Mouse (Mus musculus): ENCODE data around the gene Htra2.

Htra2 gene

DNA sequence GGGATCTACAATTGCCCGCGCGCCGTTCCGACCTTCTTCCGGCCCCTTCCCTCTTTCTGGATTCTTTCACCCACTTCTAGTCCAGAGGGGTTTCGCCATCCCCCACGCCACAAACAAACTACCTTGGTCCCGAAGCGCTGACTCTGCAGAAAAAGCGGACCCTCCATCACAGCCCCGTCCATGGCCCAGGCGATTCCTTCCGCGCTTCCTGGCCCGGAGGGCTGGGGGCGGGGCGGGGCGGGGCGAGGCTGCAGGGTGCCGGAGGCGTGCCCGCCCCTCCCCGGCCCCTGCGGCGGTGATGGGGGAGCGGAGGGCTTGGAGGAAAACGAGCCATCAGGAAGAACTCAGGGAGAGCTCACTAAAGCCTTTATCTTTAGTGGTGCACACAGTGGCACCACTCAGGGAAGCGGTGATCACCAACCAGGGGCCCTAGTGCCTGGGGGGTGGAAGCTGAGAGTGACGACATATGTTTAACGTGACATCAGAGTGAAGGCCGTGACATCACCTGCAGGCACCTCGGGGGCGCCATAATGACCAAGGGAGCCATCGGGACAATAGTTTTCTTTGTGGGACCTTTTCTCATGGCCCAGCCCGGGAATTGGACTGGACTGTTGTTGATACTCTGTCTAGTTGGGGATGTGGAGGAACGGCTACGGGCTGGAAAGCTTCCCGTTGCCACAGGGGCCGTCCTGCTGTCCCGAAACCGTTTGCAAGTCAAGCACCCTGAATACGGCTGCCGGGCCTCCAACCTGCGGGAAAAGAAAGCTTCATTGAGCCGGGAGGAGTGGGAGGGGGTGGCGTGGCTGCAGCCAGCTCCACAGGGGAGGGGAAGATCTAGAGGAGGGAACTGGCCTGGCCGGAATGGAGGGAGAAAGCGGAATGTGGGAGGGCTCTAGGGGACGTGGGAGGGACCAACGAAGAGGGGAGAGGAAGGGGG lies 21.6 kb downstream of the Htra2 start, which contains the start of the genes Dok1 and Loxl3:
TSS of gene Dok1 (minus strand) at position 223 of the 937 bp plus-strand sequence.
TSS of gene Loxl3 (plus strand) at position 925 of the 937 bp plus-strand sequence.
- in situ Hi-C loops (cut with MseI, MboI) = no loop called here

DNA sequence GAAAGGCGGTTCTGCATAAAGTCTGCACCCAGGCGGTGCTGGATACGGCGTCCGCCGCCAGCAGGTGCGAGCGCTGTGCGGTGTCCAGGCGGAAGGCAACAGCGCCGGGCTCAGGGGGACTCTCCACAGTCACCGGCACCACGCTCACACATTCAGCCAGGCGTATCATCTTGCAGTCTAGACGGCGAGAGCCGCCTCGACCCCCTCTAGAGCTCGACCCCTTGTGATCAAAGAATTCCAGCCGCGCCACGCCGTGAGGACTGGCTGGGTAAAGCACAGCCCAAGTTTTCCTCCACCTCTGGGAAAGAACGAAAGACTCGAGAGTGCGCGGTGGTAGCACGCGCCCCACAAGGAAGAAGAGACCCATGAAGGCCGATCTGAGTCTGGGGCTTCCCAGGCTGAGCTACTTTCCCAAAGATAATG lies 22.3 kb downstream of the Htra2 start:
- in situ Hi-C loops (cut with MseI, MboI) = no loop called here

- in situ Hi-C loops (cut with MseI, MboI) = no loop called here
Observed at GRCm38 (mm10) chr6:83031921-83032590, 23.0 kb downstream of the Htra2 start.

GRCm38 (mm10) chr6:83031111-83031510 lies 24.0 kb downstream of the Htra2 start:
- in situ Hi-C loops (cut with MseI, MboI) = no loop called here

- in situ Hi-C loops (cut with MseI, MboI) = no loop called here
Observed at GRCm38 (mm10) chr6:83029777-83030176, 25.3 kb downstream of the Htra2 start.

DNA sequence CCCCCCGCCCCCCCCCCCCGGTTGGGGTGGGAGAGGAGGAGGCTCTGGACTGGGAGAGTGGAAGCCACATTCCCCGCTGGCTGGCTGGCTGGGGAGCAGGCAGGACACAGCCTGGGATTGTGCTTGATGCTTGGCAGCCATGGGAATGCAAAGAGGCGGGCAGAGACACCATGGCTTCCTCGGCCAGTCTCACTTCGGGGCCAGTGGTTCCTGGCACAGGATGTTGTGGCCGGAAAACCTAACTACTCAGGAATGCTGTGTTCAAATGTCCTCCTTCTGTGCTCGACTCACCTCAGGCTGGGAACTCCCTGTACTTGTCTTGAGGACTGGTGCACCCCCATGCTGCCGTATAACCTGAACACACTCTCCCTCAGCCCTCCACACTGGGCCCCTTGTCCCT lies 27.4 kb downstream of the Htra2 start:
- in situ Hi-C loops (cut with MseI, MboI) = no loop called here

DNA sequence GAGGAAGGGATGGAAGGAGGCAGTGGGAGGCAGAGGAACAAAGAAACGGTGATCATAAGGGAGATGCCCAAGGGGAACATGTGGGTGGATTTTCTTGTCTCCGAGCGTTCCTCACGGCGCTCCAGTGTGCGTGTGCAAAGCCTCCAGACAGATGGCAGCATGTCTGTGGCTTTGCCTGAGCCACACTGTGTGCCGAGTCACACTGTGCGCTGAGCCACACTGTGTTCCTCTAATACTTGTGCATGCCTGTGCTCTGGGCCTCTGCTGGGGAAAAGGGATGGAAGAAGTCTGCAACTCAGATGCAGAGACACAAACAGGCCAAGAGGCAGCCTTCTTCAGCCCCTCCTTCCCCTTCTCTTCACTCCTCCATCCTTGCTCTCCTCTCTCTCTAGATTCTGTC lies 27.8 kb downstream of the Htra2 start:
- in situ Hi-C loops (cut with MseI, MboI) = no loop called here

GRCm38 (mm10) chr6:83025221-83025620 lies 29.9 kb downstream of the Htra2 start:
- in situ Hi-C loops (cut with MseI, MboI) = no loop called here

- in situ Hi-C loops (cut with MseI, MboI) = loop anchor here in 1 of 2 experiments (25.0 kb wide), 1 partner anchor 263 kb away; no protein-coding TSS in a partner anchor
Observed at GRCm38 (mm10) chr6:83024421-83024820, 30.7 kb downstream of the Htra2 start.

DNA sequence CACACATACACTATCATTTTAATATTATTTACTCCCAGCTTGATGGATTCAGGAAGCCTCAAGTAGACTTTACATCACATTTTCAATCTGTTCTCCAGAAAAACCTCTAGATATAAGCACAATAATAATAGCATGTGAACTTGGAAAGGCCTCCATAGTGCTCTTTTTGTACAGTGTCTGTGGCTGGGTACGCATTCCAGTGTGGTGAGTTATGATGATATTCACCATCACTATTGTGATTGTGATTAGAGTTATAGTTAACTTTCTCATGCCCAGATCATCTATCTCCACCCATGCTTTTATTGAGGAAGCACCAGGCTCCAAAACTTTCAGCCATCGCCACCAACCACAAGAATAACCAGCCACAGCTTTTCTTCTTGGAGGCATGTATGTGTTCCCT lies 31.3 kb downstream of the Htra2 start:
- in situ Hi-C loops (cut with MseI, MboI) = loop anchor here in 1 of 2 experiments (25.0 kb wide), 1 partner anchor 264 kb away; no protein-coding TSS in a partner anchor

GRCm38 (mm10) chr6:83023008-83023407 lies 32.1 kb downstream of the Htra2 start:
- in situ Hi-C loops (cut with MseI, MboI) = loop anchor here in 1 of 2 experiments (25.0 kb wide), 1 partner anchor 264 kb away; no protein-coding TSS in a partner anchor

GRCm38 (mm10) chr6:83020836-83021593 lies 34.1 kb downstream of the Htra2 start:
- in situ Hi-C loops (cut with MseI, MboI) = loop anchor here in 1 of 2 experiments (25.0 kb wide), 1 partner anchor 266 kb away; no protein-coding TSS in a partner anchor

DNA sequence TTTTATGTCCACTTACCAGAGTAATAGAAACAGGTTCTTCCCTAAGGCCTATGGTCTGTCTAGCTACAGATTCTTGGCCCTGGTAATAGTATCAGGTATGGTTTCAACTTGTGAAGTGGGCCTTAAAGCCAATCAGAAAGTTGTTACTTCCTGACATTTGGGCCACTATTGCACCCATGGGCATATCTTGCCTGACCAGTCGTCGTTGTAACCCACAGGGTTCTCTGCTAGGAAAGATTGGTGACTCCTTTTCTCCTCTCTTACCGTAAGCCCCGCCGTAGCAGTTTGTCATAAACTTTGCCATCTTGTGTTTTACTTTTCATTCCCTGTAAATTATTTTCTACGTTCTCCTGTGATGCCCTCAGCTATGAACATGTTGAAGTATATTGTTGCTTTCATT lies 35.0 kb downstream of the Htra2 start:
- in situ Hi-C loops (cut with MseI, MboI) = loop anchor here in 1 of 2 experiments (25.0 kb wide), 1 partner anchor 267 kb away; no protein-coding TSS in a partner anchor

- in situ Hi-C loops (cut with MseI, MboI) = loop anchor here in 1 of 2 experiments (25.0 kb wide), 1 partner anchor 268 kb away; no protein-coding TSS in a partner anchor
Observed at GRCm38 (mm10) chr6:83019044-83019443, 36.0 kb downstream of the Htra2 start.

GRCm38 (mm10) chr6:83017190-83017589 lies 37.9 kb downstream of the Htra2 start:
- in situ Hi-C loops (cut with MseI, MboI) = loop anchor here in 1 of 2 experiments (25.0 kb wide), 1 partner anchor 270 kb away; no protein-coding TSS in a partner anchor

DNA sequence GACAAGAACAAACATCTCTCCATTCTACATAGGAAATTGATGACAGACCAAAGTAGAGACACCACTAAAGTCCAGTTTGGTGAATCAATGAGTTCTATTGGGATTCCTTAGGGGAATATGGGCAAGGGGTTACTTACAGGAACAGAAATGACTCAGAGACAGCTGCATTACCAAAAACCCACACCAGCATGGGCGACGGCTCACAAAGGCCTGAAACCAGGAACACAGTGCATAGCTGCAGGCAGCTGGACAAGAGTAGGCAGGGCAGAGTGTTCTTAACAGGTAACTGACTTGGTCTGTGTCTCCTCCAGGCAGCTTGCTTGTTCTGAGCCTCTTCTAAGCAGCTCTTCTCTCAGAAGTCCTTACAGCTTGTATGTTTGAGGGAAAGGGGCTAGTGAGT lies 39.3 kb downstream of the Htra2 start:
- in situ Hi-C loops (cut with MseI, MboI) = loop anchor here in 1 of 2 experiments (25.0 kb wide), 1 partner anchor 272 kb away; no protein-coding TSS in a partner anchor

GRCm38 (mm10) chr6:83014482-83015466 lies 40.3 kb downstream of the Htra2 start:
- in situ Hi-C loops (cut with MseI, MboI) = loop anchor here in 1 of 2 experiments (25.0 kb wide), 1 partner anchor 273 kb away; no protein-coding TSS in a partner anchor

DNA sequence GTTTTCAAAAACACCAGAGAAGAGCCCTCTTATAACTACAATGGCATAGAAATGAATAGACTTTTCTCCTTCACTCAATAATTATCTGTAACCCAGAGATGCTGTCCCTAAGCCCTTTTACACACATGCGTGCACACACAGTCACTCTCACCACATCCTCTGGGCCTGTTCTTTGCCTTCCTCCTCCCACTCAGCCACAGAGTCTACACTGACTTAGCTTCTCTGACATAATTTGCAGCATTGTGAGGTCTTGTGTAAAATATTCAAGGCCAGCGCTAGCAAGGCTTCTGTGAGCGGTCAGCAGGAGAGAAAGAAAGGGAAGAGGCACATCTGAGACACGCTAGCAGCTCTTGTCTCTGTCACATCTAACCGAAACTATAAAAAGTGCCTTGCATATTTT lies 41.6 kb downstream of the Htra2 start:
- in situ Hi-C loops (cut with MseI, MboI) = loop anchor here in 1 of 2 experiments (25.0 kb wide), 1 partner anchor 274 kb away; no protein-coding TSS in a partner anchor

DNA sequence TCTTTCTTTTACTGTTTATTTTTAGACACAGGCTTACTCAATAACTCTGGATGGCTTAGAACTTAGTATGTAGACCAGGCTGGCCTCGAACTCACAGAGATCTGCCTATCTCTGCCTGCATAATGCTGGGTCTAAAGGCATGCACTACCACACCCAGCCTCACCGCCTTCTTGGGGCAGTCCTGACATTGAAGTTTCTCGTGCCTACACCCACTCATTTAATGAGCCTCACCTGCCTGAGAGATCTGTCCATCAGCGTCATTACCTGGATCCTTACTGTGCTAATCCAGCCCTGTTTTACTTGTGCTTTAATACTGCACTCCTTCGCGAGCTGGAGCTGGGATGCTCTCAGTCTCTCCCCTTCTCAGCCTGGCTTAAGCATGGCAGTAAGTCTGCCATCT lies 43.3 kb downstream of the Htra2 start:
- in situ Hi-C loops (cut with MseI, MboI) = loop anchor here in 1 of 2 experiments (25.0 kb wide), 1 partner anchor 276 kb away; no protein-coding TSS in a partner anchor
